In the genomic region with DNA sequence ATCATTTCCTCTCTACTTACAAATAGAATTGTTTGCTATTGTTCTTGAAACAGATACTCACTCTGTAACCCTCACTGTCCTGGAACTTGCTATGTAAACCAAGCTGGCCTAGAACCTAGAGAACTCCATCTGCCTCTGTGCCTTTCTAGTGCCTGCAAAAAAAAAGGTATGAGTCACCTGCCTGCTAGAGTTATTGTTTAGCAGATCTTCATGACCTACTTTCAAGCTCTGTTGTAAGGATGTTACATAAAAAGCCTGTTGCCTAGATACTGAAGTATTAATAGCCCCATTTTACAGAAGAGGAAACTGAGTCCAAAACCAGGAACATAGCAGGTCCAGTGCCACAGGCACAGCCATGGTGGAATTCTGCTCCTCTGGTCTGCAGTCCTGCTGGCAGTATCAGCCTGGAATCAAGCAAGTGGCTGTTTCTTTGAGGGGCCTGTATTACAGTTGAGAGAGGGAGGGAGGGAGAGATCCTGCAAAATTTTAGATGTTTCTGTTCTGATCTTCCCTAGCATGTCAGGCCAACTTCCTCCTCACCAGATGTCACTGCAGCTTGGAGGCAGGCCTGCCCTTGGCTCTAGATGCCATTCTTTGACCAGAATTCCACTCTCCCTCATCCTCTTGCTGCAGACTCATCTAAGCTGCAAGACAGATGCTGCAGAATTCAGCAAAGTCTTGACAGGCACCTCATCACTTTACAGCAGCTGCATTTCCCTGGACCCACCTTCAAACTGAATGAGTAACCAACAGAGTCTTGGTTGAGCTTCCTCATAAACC, we compare ENCODE assay signal across 10 mouse cellular contexts.
A peak's percentile ranks its signal among the peaks of the same experiment; 100 is the strongest.
DNase-seq lines count a peak whose midpoint lies in the region; ATAC-seq lines count a peak whose summit lies in the region.
"Had no signal": no experiment of that assay in that cellular context is flagged by ENCODE, and none has a peak within 500 bp of the region (broad histone marks: within the 10 kb centered on the region; RNA-seq: fewer than 3 reads in every experiment).

No protein-coding gene starts in this region.

- H3K27me3 ChIP-seq in hindbrain, embryonic 15.5 days, result no peaks in the 10 kb centered on the region
- H3K27me3 ChIP-seq in hindbrain, embryonic 11.5 days (ENCODE audit: control insufficient read depth, insufficient read depth, low read length), result no peaks in the 10 kb centered on the region
- no peaks in the 10 kb centered on the region for H3K27me3 ChIP-seq in intestine, embryonic 15.5 days (replicated peaks)
- H3K27me3 ChIP-seq: heart, embryonic 12.5 days had no signal

- H3K4me1 ChIP-seq in hindbrain, embryonic 15.5 days (replicated peaks), result no peaks in the 10 kb centered on the region
- H3K4me1 ChIP-seq in hindbrain, embryonic 11.5 days (replicated peaks; ENCODE audit: control insufficient read depth, insufficient read depth, low read length), result no peaks in the 10 kb centered on the region
- no peaks in the 10 kb centered on the region for H3K4me1 ChIP-seq in intestine, embryonic 15.5 days (replicated peaks)

- no peaks in the 10 kb centered on the region for H3K9me3 ChIP-seq in hindbrain, embryonic 15.5 days
- H3K9me3 ChIP-seq in hindbrain, embryonic 11.5 days (ENCODE audit: control insufficient read depth, low read length), result no peaks in the 10 kb centered on the region
- no peaks in the 10 kb centered on the region for H3K9me3 ChIP-seq in intestine, embryonic 15.5 days
- H3K9me3 ChIP-seq: heart, embryonic 12.5 days had no signal

- no peak for DNase-seq in hindbrain, embryonic 11.5 days (ENCODE audit: low spot score)
- DNase-seq in A20 (ENCODE audit: low read depth, low spot score) (peak; percentile 62), NIH3T3 (ENCODE audit: low read depth) (peak; percentile 8)
- DNase-seq in left cerebral cortex, postnatal 36 days (ENCODE audit: low spot score in 2 of 2), result peak; percentile 42 to 66
- DNase-seq in embryo, embryonic 10.5 days (ENCODE audit: low spot score), result no peak
- DNase-seq in retina, embryonic 14.5 days (ENCODE audit: low spot score), result no peak
- DNase-seq: kidney, postnatal 14 days had no signal

- H3K36me3 ChIP-seq in hindbrain, embryonic 15.5 days, result no peaks in the 10 kb centered on the region
- H3K36me3 ChIP-seq in hindbrain, embryonic 11.5 days (ENCODE audit: control insufficient read depth, insufficient read depth, low read length), result no peaks in the 10 kb centered on the region
- H3K36me3 ChIP-seq in intestine, embryonic 15.5 days, result no peaks in the 10 kb centered on the region
- H3K36me3 ChIP-seq: heart, embryonic 12.5 days had no signal

- no peak overlapping the region for H3K4me3 ChIP-seq in hindbrain, embryonic 15.5 days
- H3K4me3 ChIP-seq in hindbrain, embryonic 11.5 days (ENCODE audit: low read depth, low read length), result no peak overlapping the region
- H3K4me3 ChIP-seq in intestine, embryonic 15.5 days (replicated peaks), result no peak overlapping the region
- H3K4me3 ChIP-seq: heart, embryonic 12.5 days had no signal

- intact Hi-C loops in left cerebral cortex, postnatal 36 days (cut with DNase I), result loop anchor here (5.0 kb wide), 1 partner anchor 209 kb away; no protein-coding TSS in a partner anchor

- H3K9ac ChIP-seq in hindbrain, embryonic 15.5 days, result no peak overlapping the region
- H3K9ac ChIP-seq in hindbrain, embryonic 11.5 days (ENCODE audit: low read depth, low read length), result no peak overlapping the region
- H3K9ac ChIP-seq in intestine, embryonic 15.5 days, result no peak overlapping the region
- H3K9ac ChIP-seq: heart, embryonic 12.5 days had no signal

- H3K4me2 ChIP-seq in hindbrain, embryonic 15.5 days, result no peak overlapping the region
- H3K4me2 ChIP-seq in hindbrain, embryonic 11.5 days (replicated peaks; ENCODE audit: low read depth, low read length), result no peak overlapping the region
- H3K4me2 ChIP-seq in intestine, embryonic 15.5 days (replicated peaks), result no peak overlapping the region
- H3K4me2 ChIP-seq: heart, embryonic 12.5 days had no signal

- no peak for ATAC-seq in hindbrain, embryonic 15.5 days (ENCODE audit: low FRiP score, low read depth)
- ATAC-seq in hindbrain, embryonic 11.5 days (ENCODE audit: low FRiP score), result no peak
- no peak for ATAC-seq in intestine, embryonic 15.5 days

- 0 out of 2 replicates have a peak overlapping the region, but pooled peaks have one; percentile 4 for H3K27ac ChIP-seq in hindbrain, embryonic 15.5 days (replicated peaks)
- no peak overlapping the region for H3K27ac ChIP-seq in hindbrain, embryonic 11.5 days (ENCODE audit: low read depth, low read length)
- no peak overlapping the region for H3K27ac ChIP-seq in intestine, embryonic 15.5 days

Comparison
In these comparisons a context has a peak if more than half of its experiments do, and no peak if none do; other contexts are left out.
1. DNase-seq: peak in A20 (single experiment), NIH3T3 (single experiment) and left cerebral cortex, postnatal 36 days (2 of 2); none in hindbrain, embryonic 11.5 days (single experiment), embryo, embryonic 10.5 days (single experiment) and retina, embryonic 14.5 days (single experiment).